Mouse (Mus musculus) brain, adult 2 months (tissue): ENCODE measurements around the gene Entpd1.

Experiments
- DNase-seq: peaks from one replicate; pipeline ENCODE4 v3.0.0; 2011; ENCODE audit warnings: low read depth, low spot score

Gene Entpd1

DNA sequence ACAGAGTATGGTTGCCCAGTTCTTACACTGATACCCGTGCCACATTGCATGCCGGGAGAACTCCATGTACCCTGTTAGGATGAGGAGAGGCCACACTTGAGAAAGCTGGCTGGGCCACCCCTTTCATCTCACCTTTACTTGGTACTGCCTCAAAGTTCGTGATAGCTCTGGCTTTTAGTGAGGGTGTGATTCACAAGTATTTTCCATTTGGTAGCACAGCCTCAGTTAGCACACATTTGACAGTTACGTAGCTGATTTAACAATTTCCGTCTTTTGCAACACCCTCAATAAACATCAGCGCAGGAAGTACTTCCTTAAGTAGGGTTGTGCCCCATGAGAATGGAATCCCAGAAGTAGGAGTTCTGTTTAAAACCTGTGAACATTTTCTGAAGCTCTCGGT, 53.6 kb downstream of the Entpd1 start:
- DNase-seq = no peak

- DNase-seq = no peak
Measured at GRCm38 (mm10) chr19:40667111-40667510, 54.9 kb downstream of the Entpd1 start.

GRCm38 (mm10) chr19:40675329-40675728, 63.2 kb downstream of the Entpd1 start:
- DNase-seq = no peak

- DNase-seq = no peak
Measured at GRCm38 (mm10) chr19:40678087-40678486, 65.9 kb downstream of the Entpd1 start.

DNA sequence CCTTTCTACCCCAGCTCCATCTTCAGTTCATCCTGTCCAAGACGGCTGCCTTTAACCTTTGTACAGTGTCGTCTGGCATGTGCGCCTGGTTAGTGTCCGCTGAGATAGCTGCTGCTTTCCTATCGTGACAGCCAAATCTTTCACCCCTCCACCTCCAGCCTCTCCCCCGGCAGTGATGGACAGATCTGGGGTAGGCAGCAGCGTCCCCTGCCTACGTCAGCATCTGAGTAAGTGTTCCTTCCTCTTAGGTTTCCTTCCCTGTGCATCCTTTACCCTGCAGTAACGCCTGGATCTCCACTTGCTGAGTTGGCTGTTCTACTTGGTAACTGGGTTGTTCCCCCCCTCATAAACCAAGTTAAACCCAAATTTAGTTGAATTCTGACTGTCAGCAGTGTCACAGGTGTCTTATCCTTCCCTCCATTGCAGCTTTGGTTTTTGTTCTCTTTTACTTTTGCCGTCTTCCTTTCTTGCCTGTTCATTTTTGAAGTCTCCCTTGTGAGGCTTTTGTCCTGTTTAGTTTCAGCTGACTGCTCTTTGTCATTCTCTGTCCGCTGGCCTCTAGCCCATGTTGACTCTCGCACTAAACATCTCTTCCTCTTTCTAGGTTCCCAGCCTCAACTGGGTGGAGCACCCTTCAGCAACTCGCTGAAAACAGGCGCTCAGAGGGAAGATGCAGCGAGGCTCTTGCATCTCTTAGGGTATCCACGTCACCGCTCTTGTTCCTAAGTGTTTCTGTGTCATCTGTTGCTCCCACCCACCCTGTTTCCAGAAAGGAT, 66.6 kb downstream of the Entpd1 start:
- DNase-seq = peak; percentile 32

DNA sequence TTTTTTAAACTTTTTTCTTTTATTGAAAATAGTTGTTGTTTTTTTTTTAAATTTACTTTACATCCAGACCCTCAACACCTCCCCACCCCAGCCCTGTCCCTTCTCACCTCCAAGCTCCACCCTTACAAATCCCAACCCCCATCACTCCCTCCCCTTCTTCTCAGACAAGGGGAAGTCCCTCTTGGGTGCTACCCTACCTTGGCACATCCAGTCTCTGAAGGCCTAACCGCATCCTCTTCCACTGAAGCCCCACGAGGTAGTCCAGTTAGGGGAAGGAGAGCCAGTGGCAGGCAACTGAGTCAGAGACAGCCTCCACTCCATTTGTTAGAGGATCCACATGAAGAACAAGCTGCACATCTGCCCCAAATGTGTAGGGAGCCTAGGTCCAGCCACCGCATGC, 67.5 kb downstream of the Entpd1 start:
- no peak for DNase-seq

DNA sequence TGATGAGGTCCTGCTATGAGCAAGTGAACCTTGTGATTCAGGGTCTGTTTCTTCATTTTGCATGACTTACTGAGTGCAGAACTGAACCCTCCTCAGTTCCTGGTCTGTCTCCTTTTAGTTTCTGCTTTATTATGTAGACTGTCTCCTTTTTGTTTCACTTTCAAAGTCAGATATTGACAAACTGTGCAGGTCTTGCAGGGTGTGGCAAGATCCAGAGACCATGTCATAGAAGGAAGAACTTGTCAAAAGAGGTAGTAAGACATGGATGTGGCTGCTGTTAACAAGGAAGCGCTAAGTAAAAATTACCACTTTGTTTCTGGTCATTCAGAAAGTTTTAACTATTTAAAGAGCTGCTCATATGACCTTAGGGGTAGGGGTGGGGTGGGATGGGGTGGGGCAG, 72.0 kb downstream of the Entpd1 start:
- no peak for DNase-seq

DNA sequence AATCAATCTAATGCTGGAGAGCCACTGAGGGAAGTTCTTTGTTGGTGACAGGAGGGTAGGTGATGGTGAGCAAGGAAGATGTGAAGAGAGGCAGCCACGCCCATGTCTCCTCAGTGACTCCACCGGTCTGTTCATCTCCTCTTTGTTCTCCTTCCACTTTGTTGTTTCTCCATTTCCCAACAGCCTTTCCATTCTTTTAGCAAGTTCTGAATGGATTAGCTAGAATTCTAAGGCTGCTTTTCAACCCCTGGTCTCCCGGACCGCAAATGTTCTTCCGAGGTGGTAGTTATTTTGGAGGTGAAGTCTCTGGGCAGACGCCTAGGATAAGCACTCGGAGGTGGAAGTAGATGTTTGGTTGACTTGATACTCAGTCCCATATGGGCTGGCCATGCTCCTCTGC, 72.4 kb downstream of the Entpd1 start:
- DNase-seq = no peak

GRCm38 (mm10) chr19:40687291-40687927, 75.2 kb downstream of the Entpd1 start:
- DNase-seq = no peak

DNA sequence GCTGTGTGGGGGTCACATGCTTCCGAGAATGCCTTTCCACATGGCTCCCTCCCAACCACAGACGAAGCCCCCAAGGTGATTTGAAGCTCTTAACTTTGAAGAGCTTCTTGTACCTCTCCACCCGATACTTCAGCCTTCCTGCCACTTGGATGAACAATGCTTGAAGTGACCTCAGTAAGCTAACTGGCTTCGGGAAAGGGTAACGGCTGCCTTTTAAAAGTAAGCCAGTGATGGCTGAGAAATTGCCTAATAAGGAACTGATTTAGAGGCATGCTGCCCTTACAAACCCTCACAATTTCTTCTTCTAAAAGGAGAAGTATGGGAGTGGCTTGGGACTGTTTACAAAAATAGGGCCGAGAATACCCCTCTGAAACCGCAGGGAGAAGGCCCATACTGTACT, 81.0 kb downstream of the Entpd1 start:
- no peak for DNase-seq

DNA sequence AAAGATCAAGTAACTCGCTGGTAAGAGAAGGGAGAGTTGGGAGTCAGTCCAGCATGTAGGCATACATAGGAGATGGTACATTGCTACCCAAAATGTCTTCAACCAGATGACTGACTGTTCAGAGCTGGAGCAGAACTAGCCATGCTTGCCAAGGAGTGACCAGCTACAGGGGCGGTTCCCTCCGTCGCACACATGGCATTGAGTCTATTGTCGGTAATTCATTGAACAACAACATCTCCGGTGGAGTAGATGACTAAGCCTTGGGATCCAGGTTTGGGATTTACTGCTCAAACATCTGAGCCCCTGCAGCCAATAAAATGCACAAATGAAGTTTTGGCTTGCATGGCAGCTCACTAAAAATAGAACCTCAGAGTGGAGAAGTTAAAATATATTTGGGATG, 84.0 kb downstream of the Entpd1 start:
- peak; percentile 28 for DNase-seq

DNA sequence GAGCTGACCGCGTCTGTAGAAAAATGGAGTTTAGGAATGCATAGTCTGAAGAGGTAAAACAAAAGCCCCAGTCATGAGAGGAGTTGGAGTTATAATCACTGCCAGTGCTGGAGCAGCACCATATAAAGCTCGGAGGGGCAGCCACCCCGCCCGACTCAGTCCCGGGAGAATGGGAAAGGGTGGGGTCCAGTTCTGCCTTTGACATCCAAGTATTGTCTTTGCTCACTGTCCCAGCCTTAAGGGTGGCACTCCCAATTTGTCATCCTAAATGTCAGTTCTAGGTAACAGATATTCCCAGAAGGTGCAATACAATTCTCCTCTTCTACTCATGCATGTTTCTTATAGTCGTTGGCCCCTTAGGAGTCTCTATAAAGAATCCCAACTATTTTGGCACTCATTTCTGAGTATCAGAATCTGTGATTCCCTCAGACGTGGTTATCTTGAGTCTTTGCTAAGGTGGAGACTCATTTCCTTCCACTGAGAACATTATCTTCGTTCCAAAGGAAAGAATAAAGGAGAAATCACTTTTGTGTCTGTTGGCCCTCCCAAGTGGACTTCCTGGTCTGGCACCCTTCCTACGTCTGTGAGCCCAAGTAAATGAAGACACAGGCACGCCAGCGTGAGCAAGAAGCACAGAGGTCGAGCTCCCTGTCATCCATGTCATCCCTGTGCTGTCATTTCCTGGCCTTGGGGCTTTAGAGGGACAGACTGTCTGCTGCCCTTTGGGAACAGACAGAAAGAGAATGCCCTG, 86.1 kb downstream of the Entpd1 start:
- no peak for DNase-seq

DNA sequence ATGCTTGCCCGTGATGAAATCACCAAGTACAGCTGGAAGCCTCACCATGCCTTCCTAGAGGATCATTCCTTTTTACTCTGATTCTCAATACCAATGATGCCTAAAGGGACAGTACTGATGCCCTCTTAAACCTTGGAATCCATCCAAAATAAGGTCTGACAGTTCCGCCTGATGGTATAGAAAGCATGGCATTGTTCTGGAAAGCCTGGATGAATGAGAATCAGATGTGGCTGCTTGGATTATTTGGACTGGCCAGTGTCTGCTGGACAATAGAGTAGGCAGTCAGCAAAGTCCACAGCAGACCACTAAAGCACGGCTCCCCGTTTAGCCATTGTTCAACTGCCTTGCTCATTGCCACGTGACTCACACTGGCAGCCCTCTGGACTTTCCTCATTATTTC, 87.7 kb downstream of the Entpd1 start:
- DNase-seq = no peak

DNA sequence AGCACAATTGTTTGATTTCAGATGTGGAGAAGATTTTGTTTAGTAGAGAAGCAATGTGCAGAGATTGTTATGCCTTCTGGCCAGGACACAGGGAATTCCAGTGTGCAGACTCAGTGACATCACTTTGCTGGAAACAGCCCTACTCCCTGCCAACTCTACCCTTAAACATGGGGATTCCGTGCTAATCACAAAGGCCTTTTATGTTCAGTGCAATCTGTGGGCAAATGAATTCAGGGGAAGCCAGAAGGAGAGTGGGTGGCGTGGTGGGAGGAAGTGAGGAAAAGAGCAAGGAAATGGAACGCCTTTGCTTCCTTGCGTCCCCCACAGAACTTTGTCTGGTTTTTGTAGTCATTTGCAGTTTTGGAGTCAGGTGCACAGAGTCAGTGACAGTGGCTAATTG, 90.2 kb downstream of the Entpd1 start:
- peak; percentile 83 for DNase-seq

GRCm38 (mm10) chr19:40712889-40713628, 100.9 kb downstream of the Entpd1 start:
- peak; percentile 62 for DNase-seq

DNA sequence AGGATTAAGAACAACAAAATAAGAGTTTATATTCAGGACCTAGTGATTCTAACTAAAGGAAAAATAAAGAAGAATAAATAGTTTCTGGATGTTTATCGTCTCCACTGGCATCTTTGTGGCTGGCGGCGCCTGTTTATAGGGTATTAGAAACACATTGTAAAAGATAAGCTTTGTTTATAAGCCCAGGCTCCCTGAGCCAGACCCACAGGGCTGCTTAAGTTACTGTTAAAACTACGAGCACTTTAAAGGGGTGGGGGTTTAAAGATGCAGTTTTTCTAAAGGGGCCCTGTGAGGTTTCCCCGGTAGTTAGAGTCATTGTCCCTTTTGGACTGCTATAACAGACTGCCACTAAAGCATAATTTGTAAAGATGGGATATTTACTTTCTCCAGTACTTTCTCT, 102.5 kb downstream of the Entpd1 start:
- DNase-seq = no peak

- DNase-seq = no peak
Measured at GRCm38 (mm10) chr19:40716981-40717380, 104.8 kb downstream of the Entpd1 start.

DNA sequence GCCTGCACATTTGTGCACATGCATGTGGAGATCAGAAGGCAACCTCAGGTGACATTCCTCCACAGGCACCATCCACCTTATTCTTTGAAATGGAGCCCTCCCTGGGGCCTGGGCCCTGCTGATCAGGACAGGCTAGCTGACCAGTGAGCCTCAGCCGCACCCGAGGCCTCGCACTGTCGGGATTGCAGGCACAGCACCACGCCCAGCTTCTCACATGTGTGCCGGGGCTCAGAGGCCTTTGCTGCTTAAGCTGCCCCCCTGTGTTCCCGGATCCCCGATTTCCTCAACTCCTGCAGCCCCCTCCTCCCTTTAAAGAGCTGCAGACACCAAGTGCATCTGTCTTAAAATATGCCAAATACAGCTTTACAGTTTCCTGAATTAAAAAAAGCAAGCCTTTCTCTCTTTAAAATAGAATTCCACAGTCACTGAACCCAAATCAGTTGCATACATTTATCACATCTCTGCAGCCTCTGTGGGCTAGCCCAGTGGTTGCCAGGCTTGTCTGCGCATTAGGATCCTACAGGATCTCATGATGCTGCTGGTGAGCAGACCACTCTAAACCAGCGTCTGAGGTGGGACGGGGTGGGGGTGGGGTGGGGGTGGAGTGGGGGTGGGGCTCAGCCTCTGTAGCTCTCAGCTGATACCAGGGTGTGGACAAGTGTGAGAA, 107.4 kb downstream of the Entpd1 start:
- DNase-seq = peak; percentile 38

- DNase-seq = no peak
Measured at GRCm38 (mm10) chr19:40720381-40720780, 108.2 kb downstream of the Entpd1 start.

DNA sequence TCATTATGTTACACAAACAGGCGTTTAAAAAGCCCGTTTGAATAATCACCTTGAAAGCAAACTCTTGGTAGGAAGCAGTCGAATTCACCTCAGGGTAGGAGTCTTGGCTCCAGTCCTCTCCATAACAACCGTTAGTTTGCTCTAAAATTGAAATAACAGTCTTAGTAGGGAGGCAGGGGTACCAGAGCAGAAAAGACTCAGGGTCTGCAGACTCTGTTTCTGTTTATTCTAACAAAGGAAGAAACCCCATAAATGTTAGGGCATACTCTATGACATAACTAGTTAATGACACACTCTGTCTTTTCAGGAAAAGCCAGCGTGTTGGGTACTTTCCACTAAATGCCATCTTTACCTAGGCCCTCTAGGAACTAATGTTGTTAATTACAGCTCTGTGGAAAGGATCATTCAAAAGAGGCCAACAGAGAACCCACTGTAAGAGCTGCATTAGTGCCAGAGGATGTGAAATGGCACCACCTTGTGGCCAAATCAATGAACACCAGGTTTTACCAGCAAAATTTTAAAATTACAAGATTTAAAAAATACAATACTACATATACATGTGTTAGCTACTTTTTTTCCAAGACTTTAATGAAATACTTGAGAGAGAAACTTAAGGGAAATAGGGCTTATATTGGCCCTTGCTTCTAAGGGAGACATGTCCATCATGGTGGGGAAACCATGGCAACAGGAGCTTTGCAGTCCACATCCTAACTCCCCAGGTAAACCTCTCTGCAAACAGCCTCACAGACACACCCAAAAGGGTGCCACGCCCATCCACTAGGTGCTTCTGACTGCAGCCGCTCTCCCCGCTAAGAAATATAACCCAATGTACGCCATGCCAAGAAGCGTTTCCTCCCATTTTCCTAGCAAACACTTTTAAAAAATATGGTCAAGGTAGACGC, 110.2 kb downstream of the Entpd1 start:
- DNase-seq = peak; percentile 81
